22 mouse cellular contexts compared by ENCODE assay signal in the genomic region with DNA sequence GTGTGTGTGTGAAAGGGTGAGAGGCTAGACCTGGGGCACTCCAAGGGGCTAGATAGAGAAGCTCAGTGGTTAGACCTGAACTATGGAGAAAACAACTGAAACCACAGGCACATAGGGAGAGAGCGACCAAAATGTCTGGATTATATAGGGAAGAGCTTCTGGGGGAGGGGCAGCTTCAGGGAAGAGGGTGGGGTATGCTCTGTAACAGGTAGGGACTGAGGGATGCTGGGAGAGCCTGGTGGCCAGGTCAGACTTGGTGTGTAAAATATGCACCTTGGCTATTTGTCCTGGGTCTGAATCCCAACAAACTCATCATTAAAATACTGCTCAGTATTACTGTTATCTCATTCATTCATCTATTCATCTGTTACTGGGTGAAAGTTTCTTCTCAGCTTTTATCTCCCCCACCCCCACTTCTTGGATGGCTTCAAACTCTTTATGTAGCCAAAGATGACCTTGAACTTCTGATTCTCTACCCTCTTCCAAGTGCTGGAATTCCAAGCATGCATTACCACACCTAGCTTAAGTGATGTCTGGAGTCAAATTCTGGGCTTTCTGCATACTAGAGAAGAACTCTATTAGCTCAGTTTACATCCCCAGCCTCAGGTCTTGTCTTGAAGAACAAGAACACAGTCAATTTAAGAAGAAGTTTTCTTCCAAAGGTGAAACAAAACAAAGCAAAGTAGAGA.
"Had no signal": no experiment of that assay in that cellular context is flagged by ENCODE, and none has a peak within 500 bp of the region (broad histone marks: within the 10 kb centered on the region; RNA-seq: fewer than 3 reads in every experiment).

No protein-coding gene starts in this region.

- H3K4me2 ChIP-seq: limb, embryonic 13.5 days; liver, embryonic 12.5 days; liver, embryonic 15.5 days; lung, embryonic 15.5 days; midbrain, embryonic 11.5 days; neural tube, embryonic 12.5 days; neural tube, embryonic 15.5 days had no signal

- H3K4me3 ChIP-seq: left cerebral cortex, adult 2 months; limb, embryonic 13.5 days; liver, embryonic 12.5 days; liver, embryonic 15.5 days; lung, embryonic 15.5 days; neural tube, embryonic 12.5 days; neural tube, embryonic 15.5 days had no signal

- H3K9me3 ChIP-seq: limb, embryonic 13.5 days; liver, embryonic 12.5 days; liver, embryonic 15.5 days; lung, embryonic 15.5 days; neural tube, embryonic 12.5 days; neural tube, embryonic 15.5 days had no signal

- ATAC-seq: liver, embryonic 12.5 days had no signal

- H3K27me3 ChIP-seq: liver, embryonic 12.5 days; liver, embryonic 15.5 days; lung, embryonic 15.5 days; neural tube, embryonic 12.5 days; neural tube, embryonic 15.5 days had no signal

- DNase-seq: kidney, adult 18-20 months; kidney, postnatal 10 days; kidney, postnatal 36 days; layer of hippocampus, postnatal 36 days; left cerebral cortex, postnatal 4 days; liver; lung, adult 18-20 months; lung, postnatal 10 days; lung, postnatal 4 days; midbrain, embryonic 14.5 days; retina, postnatal 1 day; right cerebral cortex, postnatal 25 days; thymus, adult 18-20 months; thymus, postnatal 36 days had no signal

- H3K36me3 ChIP-seq: limb, embryonic 13.5 days; liver, embryonic 12.5 days; liver, embryonic 15.5 days; lung, embryonic 15.5 days; neural tube, embryonic 12.5 days; neural tube, embryonic 15.5 days had no signal

- H3K27ac ChIP-seq: left cerebral cortex, adult 2 months; limb, embryonic 13.5 days; liver, embryonic 12.5 days; liver, embryonic 15.5 days; lung, embryonic 15.5 days; neural tube, embryonic 12.5 days; neural tube, embryonic 15.5 days had no signal

- H3K4me1 ChIP-seq: liver, embryonic 12.5 days; liver, embryonic 15.5 days; lung, embryonic 15.5 days; neural tube, embryonic 12.5 days had no signal

- H3K9ac ChIP-seq: limb, embryonic 13.5 days; liver, embryonic 12.5 days; liver, embryonic 15.5 days; lung, embryonic 15.5 days; neural tube, embryonic 12.5 days; neural tube, embryonic 15.5 days had no signal
